Mouse (Mus musculus) ovary, postnatal 36 days (tissue): Measurements from ENCODE around the gene 4930435E12Rik.
"Not testable (repeated sequence)": the region's sequence is repeated elsewhere in the genome, so short reads cannot be mapped to it uniquely, and the experiment has no call there.

Source experiments
- DNase-seq: peaks from one replicate; pipeline ENCODE4 v3.0.0; 2022; ENCODE audit warnings: low spot score, mixed read lengths

4930435E12Rik gene

DNA sequence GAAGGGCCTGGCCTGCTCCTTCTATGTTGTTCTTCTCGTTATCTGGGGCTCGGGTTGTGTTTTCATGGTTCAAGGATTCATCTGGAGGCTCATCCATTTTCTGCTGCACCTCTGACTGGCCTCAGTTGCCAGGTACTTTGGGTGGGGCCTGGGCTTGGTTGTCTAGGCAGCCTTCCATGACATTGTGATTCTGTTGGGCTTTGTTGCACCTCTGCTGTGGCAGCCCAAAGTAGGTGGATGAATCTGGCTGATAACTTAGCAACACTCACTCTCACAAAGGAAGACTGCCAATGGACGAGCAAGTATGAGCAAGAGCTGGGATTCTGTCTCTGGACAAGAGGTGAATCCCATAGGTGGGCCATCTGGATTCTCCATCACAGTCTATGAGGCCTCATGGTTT lies at the start of gene 4930435E12Rik:
TSS of gene 4930435E12Rik (minus strand) at position 101 of the 400 bp plus-strand sequence.
- no peak for DNase-seq

DNA sequence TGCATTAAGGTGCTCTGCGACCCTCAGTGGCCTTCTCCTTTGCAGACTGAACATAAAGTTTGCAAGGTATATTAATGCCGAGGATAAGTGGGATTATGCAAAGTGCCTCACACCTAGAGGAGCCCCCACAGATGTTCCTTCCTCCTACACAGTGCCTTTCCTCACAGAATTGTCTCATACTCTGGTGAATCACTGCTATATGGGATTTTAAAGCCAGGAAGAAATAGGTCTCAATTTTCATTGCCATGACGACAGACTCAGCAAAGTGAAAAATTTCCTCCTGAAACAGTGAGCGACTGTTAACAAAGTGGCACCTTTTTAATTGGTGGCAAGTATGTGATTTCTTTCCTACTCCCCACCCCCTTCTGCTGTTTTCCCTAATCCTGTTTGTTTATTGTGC lies 45.9 kb upstream of the 4930435E12Rik start:
- no peak for DNase-seq

DNA sequence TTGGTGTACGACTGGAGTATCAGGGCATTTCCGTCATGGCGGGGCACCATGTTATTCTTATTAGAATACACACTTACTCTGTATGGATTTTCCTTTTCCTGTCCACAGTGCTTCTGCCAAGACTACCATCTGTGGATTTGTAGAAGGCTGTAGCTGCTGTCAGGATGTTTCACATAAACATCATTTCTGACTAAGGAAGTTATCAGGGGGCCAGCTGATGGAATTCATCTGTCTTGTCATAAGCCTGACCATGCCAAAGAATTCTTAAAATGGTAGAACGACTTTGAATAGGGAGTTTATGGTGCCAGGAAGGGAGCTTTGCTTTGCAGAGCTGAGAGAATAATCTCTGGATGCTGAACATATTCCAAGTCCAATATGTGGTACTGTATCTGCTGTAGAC lies 44.7 kb upstream of the 4930435E12Rik start:
- DNase-seq: no peak

DNA sequence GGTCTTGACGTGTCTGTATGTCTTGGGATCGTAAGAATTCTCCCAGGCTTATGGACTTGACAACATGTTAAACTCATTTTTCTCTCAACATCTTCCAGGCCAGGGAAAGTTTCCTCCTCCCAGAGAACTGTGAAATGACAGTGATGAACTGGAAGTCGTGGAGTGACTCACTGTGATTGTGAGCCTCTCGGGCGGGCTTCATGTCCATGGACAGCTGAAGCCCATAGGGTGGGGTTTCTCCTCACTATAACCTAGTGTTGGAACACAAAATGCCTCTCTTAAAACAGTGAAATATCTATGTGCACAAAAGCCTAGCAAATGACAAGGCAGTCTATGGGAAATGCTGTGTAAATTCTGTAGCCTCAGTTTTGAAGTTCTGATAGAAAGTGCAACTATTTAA lies 35.8 kb upstream of the 4930435E12Rik start:
- DNase-seq: no peak

DNA sequence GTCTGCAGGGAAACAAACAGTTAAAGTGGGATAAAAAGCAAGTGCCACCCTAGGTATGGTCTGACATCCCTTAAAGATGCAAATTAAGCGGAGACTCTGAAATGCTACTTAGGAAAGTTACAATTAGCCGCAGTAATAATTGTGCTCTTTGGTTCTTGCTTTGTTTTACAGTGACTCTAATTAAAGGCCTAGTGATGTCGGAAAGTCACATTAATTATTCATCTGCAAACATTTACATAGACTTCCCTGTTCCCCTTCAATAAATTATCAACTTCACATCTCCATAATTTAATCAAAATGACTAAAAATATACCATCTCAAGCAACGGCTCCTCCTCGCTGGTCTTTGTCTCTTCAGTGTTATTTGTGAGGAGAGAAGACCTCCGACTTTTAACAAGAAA lies 32.0 kb upstream of the 4930435E12Rik start:
- no peak for DNase-seq

DNA sequence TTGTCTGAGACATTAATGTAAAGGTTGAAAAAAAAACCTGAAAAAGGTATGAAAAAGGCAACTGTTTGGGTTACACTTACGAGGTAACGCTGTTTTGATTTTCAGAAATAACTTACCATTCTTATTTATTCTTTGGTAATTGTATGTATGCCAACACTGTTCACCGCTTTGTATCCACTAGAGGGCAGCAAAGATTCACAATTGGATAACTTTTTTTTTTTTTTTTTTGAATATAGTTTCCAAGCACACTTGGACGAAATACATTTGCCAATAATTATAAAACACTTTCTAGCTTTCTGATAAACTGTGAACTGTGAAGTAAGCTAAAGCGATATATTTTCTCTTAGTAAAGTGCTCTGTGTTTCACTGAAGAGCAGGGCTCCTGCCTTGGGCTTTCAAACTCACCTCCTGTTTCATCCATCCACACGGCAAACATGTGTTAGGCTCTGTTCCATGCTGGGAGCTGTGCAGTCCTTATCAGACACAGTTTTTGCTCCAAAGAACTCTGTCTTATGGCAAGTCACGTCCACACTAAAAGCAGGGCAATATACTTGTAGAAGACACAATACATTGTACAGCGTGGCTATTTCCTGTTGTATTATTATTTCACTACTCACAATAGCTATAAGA lies 29.7 kb upstream of the 4930435E12Rik start:
- no peak for DNase-seq

DNA sequence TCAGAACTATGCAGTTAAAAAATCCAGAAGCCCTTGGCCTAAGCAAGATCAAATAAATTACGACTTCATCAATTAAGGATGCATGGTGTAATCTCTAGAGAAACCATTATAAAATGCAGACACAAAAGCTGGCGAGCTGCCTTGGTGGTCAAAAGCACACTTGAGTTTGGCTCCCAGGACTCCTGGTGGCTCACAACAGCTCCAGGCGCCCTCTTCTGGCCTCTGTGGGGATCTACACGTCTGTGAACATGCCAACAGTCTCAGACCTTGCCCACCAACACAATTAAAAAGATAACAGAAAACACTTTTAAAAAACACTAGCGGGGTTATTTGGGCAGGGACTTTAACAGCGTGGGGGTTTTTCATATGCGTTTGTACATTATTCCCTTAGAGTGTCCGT lies 16.0 kb downstream of the 4930435E12Rik start:
- DNase-seq: peak; percentile 65

DNA sequence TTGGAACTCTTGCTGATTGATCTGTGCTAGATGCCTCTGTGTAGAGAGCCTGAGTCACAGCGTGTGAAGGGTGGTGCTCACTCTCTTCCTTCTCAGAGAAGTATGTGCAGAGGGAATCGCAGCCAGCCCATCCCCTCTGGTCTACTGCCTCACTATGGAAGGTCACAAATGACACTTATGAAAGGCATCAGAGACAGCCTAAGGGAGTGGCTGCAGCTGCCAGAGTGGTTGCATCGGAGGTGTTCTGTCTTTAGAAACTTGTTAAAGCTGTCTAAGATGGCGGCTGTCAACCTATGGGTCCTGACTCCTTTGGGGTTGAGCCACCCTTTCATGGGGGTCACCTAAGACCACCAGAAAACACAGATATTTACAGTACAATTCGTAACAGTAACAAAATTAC lies 18.4 kb downstream of the 4930435E12Rik start:
- no peak for DNase-seq

DNA sequence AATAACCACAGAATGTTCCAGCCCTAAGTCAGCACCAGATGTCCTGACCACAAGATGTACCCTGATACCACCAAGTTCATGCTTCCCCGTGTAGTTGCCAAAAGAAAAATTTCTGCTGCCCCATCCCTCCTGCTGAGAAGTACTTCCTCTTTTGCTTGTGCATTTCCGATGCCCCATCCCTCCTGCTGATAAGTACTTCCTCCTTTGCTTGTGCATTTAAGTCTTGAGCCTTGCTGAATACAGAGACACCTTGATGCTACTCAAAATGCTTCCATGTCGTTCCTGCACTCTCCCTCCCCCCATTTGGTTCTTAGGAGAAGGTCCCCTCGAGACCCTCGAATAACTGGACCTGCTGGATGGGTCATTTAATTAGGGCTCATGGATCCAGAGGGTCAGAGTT lies 20.8 kb downstream of the 4930435E12Rik start:
- DNase-seq: not testable (repeated sequence)

DNA sequence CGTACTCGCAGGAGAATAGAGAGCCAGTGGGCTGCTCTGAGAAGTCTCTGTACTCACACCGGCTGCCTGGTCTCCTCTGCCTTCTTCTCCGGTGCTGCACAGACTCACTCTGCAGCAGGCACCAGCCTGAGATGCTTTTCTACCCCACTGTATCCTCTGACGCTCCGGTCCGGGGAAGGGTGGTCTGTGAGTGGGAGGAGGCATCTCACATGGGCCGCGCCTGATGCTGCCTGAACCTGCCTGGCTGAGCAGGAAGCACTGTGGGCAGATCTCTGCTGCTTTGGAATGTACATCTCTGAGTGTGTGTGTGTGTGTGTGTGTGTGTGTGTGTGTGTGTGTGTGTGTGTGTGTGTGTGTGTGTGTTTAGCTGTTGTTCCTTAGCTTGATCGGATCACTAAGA lies 28.5 kb downstream of the 4930435E12Rik start, which contains the start of gene Upk1b:
TSS of gene Upk1b (minus strand) at position 238 of the 400 bp plus-strand sequence.
- DNase-seq: peak; percentile 14

DNA sequence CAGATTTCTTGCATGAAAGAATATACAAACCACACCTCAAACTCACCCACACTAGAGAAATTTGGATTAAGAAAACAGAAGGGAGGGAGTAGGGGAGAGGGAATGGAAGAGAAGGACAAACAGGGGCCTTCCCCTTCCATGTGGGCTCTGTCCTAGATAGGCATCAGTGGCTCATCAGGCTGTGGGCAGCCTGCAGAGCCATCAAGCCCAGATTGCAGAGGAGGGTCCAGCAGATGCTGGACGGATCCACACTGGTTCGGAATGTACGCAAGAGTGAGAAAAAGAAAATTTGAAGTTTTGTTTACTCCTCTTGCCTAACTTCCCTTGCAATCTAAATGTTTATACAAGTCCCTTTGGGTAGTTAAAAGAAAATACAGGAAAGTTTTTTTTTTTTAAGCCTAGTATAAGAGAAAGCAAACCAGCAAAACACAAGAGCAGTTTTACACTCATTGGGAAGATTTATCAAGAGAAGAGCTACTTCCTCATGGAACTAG lies 29.5 kb downstream of the 4930435E12Rik start:
- no peak for DNase-seq

DNA sequence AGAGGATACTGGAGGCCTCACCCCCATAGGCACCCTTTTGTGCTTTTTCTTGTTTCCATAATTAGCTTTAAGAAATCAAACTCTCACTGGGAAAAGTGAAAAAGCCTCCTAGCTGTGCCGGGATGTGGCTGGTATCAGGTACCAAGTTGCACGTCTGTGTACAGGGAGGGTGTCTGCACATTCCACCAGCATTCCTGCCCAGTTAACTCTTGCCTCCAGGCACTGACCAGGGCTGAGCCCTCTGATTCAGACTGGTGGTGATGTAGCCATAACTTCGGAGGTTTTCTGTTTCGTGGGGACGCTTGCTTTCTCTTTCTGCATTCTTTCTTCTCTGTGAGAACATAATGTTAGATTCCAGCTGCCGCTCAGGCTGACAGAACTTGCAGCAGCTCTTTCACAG lies 35.4 kb downstream of the 4930435E12Rik start:
- DNase-seq: no peak

DNA sequence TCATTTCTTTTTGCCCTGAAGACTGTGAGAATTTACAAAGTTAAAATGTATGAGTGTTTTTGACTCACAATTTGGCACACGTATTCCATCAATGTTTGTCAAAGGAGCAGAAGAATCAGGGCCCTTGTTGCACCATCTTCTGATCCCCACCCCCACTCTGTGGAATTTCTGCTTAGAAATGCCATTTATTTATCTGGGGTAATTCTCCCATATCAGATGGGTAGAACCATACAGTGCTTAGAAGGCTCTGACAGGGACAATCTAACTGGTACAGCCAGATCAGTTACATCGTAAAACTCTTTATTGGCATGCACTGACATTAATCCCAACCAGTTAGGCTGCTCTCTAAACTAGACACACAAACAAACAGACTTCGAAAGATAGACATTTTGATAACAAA lies 38.6 kb downstream of the 4930435E12Rik start:
- no peak for DNase-seq

DNA sequence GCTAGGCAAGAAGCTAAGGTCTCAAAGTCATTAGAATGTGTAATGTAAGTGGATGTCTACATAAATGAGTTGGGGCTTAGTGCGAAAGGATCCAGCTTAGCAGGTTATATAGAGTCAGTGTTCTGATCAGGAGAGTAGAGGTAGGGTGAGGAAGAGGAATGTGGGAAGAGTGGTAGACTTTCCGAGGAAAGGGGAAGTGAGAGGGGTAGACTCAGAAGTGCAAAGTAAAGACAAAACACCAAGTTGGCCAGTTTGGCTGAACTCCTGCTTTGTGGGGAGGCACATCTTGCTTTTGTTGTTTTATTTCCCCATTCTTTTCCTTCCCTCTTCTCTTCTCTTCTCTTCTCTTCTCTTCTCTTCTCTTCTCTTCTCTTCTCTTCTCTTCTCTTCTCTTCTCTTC lies 39.5 kb downstream of the 4930435E12Rik start:
- no peak for DNase-seq

DNA sequence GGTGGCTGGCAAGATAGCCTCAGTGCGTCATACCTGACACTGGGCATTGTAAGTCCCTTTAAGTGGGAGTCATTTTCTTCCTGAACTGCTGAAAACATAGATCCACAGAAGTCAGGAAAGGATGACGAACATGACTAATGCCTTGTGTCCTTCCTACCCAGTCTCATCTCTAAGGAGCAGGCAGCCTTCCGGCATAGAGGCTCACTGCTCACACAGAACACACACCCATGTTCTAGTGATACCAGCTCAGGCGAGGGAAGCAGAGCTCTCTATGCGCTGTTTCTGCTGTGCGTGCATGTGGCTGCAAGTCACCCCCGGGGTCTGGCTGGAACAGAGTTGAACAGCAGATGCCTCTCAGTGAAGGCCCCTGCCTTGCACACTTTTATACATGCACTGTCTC lies 43.2 kb downstream of the 4930435E12Rik start:
- DNase-seq: no peak

DNA sequence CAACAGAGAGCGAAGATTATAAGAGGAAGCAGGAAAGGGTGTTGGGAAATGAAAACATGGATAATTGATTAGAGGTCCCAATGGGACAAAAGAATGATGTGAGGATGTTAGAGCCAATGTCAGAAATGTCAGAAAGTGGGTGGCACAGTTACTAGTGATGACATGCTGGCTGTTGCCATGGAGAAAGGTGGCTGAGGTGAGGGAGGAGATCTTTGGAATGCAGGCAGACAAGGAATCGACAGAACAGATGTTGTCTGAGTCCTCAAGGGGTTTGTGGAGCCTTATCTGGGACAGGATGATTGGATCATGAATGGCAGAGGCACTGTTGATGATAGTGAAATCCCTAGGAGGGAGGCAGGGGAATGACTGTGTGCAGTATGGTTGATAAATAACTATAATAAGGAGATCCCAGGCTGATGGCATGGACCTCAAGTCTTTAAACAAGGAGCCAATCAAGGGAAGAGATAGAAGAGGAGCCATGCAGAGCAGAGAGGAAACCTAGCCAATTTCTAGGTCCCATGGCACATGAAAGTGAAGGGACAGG lies 46.0 kb downstream of the 4930435E12Rik start:
- DNase-seq: no peak

DNA sequence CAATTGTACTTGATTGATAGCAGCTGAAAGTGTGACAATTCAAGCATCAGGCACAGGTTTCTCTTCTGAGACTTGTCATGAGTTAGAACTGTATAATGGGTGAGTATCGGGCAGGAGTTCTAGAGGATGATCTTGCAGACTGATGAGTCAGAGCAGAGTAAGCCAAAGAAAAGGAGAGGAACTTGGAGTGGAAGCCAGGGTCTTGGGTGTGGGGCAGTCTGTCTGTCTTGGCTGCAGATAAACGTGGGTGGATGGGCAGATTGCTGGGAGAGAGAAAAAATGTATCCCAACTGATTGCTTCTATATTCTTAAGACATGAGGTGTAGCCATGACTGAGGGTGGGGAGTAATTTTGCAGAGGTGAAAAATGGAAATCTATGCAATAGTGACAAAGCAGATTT lies 46.6 kb downstream of the 4930435E12Rik start:
- DNase-seq: no peak

DNA sequence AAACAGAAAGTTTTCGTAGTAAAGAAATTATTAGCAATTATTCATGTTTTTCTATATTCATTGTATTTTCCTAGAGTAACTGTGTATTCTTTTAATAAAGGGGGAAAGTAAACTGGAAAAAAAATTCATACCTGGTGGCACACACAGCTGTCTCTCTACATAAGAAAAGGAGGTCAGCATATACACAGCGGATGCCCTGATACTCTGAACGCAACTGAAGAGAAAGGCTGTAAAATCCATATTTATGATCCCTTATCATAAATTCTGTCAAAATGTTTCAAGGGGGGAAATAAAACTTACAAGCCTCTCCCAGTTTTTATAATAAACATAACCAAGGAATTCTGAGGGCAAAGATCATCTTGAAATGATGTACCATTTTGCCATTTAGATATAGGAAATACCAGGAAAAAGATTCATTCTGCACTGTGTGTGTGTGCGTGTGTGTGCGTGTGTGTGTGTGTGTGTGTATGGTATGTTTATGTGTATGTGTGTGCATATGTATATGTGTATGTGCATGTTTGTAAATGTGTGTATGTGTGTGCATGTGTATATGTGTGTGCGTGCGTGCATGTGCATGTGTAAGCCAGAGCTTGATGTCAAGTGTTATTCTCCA lies 47.5 kb downstream of the 4930435E12Rik start:
- DNase-seq: no peak

DNA sequence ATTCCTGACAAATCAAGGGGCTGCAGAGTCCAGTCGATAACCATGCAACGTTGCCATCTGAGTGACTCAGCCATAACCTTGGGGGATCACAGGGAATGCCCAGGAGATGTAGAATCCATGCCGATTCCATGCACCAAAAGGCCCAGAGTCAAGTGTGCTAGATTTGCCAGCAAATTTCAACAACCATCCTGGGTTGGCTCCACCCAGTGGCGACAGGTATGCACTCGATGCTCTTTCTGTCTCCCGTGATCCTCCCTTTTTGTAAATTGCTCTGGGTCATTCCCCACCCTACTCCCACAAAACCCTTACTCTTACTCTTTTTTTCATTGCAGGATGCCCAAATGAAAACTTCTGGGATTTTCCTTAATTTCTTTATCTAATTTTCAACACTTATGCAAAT lies 52.2 kb downstream of the 4930435E12Rik start:
- no peak for DNase-seq

DNA sequence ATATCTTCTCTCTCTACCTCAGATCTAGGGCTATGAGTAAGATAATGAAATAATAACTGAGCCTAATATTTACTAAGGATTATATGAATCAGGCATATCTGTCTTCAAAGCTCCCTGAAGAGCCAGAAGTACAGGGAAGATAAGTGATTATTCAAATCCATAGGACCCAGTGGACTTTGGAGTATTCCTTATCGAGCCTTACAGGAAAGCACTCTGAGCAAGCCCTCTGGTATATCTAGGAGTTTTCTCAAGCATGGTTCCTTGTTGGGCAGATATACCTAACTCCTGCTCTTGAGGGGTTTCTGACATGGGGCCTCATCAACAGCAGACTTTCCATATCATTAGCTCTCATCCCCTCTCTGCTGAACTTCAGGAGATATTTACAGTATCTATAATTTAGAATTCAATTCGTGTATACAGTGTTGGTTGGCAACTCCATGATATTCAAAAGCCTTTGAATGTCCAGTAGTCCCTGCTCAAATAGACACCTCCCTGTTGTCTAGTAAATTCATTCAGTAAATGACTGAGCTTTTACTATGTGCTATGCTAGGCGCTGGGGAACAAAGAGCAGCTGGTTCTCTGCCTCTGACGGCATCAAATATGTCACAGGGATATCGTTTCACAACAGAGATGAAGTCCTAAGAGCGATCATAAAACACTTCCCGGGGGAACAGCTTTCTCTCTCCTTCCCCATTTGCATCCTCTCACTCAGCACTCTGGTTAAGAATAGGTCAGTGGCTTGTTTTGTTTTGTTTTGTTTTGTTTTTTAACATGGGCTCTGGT lies 53.4 kb downstream of the 4930435E12Rik start:
- no peak for DNase-seq

DNA sequence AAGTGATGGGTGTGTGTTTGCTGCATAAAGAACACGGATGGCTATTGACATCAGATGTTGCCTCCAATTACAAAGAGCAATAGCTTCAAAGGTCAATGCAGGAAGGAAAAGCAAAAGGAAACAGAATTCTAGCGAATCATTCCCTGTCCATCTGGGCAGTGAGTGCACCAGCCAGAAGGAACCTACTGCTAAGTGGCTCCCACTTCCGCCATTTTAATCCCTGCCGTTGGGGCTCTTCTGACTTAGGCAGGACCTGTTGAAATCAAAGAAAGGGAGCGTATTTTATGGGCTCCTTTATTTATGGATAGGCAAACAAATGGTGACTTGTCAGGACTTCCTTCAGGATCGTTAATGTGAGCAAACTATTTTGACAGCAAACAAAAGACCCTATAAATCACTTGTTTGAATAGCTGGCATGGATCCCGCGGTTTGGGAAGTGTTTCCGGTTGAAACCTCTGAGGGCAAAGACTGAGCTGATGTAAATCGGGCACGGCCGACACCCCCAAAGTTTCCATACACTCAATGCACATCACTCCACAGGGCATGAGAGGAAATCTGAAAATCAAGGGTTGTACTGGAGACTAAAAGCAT lies 55.5 kb downstream of the 4930435E12Rik start:
- no peak for DNase-seq

DNA sequence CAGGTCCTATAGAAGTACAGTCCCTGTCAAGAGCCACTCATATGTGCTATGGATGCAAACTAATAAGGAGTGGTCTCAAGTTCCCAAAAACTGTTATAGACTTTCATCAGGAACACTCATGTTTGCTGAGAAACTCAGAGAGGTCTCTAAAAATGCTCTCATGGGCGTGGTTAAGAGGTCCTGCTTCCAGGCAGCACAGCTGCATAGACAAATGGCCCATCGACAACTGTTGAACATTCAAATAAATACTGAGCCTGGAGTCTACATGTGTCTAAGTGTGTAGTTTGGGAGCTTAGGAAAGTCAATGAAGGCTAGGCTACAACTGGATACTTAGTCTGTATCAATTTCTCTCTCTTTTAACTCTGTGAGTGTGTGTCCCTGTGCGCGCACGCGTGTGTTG lies 57.4 kb downstream of the 4930435E12Rik start:
- no peak for DNase-seq
